Mouse (Mus musculus): ENCODE results near the gene Tgfa.

DNA sequence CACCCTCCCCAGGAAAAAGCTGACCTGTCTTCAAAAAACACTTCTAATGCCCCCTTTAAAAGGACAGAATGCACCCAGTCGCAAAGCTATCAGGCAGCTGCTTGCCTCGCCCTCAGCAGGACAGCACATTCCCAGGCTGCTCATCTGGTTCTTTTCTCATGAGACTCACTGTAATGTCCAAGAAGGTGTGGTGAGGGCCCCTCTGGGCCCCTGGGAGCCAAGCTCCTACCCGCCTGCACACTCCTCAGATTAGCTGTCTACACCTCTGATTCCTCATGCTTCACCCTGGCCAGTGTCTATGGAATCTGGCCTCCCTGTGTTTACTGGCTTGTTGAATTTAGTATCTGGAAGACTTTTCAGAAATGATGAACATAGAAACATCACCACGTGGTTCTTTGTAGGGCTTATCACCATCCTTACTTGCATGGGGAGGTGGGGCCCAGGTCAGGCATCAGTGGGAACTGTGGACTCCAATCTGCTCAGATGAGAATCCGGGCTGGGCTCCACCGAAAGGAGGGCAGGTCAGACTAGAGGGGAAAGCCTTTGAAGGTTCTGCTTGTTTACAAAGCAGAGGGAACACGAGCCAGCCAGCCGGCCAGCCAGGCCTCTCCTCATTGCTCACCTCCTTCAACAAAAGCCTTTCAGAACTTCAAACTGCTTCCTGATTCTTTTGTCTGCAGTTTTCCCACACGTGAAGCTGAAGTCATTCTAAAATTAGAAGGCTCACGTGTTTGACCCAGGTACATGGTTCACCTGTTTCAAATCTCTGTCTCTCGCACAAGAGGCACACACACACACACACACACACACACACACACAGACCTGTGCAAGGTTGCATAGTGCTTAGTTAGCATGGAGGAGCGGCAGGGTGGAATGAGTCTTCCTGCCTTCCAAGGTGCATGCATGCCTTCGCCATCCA, 38.7 kb downstream of the Tgfa start:
- TF ChIP-seq POLR2A (IDR thresholded peaks at IDR 0.05; ENCODE audit: insufficient read length, low read depth) (no peak), CEBPB (IDR thresholded peaks at IDR 0.05; ENCODE audit: insufficient read depth, poor library complexity, severe bottlenecking) (no peak), TCF3 (IDR thresholded peaks at IDR 0.05; ENCODE audit: insufficient read length, low read depth) (no peak), POLR2AphosphoS2 (IDR thresholded peaks at IDR 0.05; ENCODE audit: insufficient read length, low read depth) (no peak), MAX (IDR thresholded peaks at IDR 0.05; ENCODE audit: low read depth) (no peak), MYOD1 (IDR thresholded peaks at IDR 0.05; ENCODE audit: control insufficient read depth in 1 of 3, insufficient read length in 2 of 3, low read depth in 2 of 3) (no peak), TCF12 (IDR thresholded peaks at IDR 0.05; ENCODE audit: insufficient read depth, poor library complexity, severe bottlenecking) (no peak)
